Mouse (Mus musculus) right cerebral cortex, adult 18-20 months (tissue): ENCODE results near the gene Rev1.
"Not testable (repeated sequence)": the region's sequence is repeated elsewhere in the genome, so short reads cannot be mapped to it uniquely, and the experiment has no call there.

Source experiments
- DNase-seq: peaks from one replicate; pipeline ENCODE4 v3.0.0; 2022; ENCODE audit warnings: mixed read lengths

The Rev1 gene

GRCm38 (mm10) chr1:38062156-38062555, 67.4 kb downstream of the Rev1 start:
- DNase-seq = not testable (repeated sequence)

GRCm38 (mm10) chr1:38058417-38058816, 71.2 kb downstream of the Rev1 start:
- no peak for DNase-seq

DNA sequence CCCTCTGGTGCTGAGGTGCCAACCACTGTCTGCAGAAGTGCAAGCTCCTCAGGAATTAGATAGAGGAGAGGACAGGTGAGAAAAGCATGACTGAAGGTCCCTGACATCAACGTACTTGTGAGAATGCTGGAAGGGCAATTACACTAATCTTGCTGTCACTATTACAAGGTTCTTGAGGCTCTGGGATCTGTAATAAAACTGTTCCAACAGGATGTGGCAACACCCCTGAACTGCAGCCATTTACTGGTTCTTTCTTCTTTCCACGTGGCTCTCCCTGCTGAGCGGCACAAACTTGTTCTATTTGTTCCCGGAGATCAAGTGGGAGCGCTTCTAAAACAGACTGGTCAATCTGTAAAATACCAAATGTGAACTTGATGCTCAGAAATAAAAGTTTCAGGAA, 74.4 kb downstream of the Rev1 start:
- DNase-seq = no peak

- no peak for DNase-seq
These were observed 80.0 kb downstream of the Rev1 start for GRCm38 (mm10) chr1:38049562-38049961.

DNA sequence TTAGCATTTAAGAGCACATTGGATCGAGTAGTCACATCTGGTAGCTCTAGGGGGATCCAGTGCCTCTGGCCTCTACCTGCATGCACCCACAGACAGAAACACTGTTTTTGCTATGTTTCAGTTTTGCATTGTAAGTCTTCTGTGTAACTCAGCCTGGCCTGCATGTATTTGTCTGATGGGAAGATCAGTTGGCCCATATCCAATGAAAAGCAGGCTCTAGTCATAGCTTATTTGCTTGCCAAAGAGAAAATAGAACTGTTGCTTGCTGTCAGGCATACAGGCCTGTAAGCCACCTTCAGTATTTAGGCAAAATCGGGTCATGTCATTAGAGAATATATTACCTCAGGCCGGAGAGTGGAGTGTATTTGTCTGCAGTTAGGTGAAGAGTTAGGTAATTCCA, 81.5 kb downstream of the Rev1 start:
- no peak for DNase-seq

DNA sequence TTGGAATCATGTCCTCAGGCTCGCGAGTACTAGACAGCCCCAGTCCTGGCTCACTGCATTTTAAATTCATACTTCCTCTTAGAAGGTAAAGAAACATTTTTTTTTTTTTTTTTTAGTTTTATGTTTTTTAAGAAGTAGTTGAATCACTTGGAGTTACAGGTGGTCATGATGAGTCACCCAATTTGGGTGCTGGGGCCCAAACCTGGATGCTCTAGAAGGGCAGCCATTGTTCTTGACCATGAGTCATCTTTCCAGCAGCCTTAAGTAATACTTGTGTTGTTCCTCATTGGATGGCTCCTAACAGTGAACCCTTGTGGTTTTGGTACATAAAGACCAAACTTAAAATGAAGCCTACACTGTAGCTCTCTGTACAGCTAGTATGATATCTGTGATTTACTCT, 90.7 kb downstream of the Rev1 start:
- no peak for DNase-seq

GRCm38 (mm10) chr1:38037375-38037774, 92.2 kb downstream of the Rev1 start:
- DNase-seq = no peak

- DNase-seq = no peak
These were observed 94.1 kb downstream of the Rev1 start for GRCm38 (mm10) chr1:38035521-38035920.

DNA sequence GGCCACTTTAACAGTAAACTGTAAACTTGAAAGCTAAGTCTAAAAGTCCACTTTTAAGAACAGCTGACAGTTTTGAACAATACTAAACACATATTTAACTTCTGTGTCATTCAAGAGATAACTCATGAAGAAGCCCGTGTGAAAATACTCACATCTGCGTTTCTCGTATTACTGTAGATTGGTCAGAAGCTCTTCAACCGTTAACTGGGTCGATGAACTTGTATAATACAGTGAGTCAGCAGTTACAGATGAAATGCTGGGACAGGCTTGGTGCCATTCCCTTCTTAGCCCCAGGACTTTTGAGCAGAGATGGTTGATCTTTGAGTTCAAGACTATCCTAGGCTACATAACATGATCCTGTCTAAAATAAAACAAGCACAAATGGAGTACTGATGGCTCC, 98.2 kb downstream of the Rev1 start:
- DNase-seq = no peak

- DNase-seq = no peak
These were observed 102.3 kb downstream of the Rev1 start for GRCm38 (mm10) chr1:38027301-38027700.

DNA sequence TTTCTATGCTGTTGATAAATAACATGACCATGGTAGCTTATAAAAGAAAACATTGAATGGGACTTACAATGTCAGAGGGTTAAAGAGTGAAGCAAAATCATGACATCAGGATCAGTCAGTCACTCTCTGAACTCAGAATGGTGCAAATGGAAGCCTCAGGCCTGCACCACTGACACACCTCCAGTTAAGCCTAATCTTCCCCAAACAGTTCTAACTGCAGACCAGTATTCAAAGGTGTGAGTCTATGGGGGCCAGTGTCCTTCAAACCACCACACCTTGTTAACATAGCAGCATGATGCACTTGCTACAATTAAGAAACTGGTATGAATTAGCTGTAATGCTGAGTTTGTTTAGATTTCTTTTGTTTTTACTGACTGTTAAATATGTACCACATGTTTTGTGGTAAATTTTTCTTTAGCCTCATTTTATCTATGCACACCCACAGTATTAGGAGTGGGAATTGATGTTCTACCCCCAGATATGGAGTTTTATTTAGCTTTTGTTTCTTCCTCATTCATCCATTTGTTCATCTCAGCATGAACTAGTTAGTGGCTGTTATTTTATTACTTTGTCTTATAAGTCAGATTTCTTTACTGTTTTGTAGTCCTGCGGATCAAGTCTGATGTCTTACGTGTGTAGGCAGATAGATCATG, 114.9 kb downstream of the Rev1 start:
- no peak for DNase-seq

DNA sequence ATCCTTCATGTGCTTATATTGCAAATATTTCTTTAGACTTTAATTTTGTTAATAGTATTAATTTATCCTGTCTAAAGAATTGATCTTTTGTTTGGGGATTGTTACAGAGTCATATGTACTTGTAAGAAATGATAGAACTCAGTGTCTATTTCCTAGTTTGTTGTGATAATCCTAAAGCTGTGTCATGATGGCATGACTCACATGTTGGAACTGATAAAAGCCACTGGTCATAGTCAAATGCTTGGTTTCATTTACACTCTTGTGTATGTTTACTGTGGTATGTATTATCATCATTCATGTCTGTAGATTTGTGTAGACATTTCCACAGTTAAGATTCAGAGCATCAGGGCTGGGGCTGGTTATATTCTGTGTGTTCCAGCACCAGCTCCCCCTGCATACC, 117.1 kb downstream of the Rev1 start:
- no peak for DNase-seq

GRCm38 (mm10) chr1:38012104-38012503, 117.5 kb downstream of the Rev1 start:
- DNase-seq = no peak

GRCm38 (mm10) chr1:38011647-38012046, 118.0 kb downstream of the Rev1 start:
- DNase-seq = no peak

DNA sequence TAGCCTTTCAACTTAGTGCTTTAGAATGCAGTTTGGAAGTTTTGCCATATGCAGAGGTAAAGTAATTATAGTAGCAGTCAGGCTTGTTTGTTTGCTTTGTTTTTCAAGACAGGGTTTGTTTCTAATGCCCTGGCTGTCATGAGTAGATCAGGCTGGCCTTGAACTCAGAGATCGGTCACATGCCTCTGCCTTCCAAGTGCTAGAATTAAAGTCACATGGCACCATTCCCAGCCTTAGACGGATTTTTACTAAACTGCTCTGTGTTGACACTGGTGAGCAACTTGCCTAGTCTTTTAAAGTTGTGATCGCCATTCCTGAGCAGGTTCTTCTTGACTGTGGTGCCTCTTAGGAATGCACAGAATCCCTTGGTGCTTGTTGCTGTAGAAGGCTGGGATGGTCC, 122.9 kb downstream of the Rev1 start:
- no peak for DNase-seq

DNA sequence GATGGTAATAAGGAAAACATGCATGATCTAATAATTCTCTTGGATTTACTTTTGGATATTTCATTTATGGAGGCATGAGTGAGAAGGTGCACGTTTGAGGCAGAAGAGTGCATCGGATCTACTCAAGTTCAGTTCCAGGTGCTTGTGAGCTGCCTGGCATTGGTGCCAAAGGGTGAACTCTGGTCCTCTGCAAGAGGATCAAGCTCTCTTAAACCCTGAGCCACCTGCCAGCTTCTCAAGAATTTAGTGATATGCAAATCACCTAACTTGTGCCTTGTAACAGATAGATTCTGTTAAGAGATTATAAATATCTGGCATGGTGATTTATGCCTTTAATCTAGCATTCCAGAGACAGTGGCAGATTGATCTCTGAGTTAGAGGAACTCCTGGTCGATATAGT, 126.6 kb downstream of the Rev1 start:
- DNase-seq = no peak
